Mouse (Mus musculus) left cerebral cortex, postnatal 14 days (tissue): ENCODE results near the gene Scn4b. TPM values are rescaled to one million over a fixed set of nuclear protein-coding genes. Genes with fewer than 3 reads are reported as not detected.
A peak's percentile ranks its signal among the peaks of the same experiment; 100 is the strongest.

Experiments used
- DNase-seq, 2 experiments: peaks; one replicate each; pipeline ENCODE4 v3.0.0; 2021 to 2022; ENCODE audit warnings: low spot score in 2 of 2, mixed read lengths in 1 of 2
- intact Hi-C: fragments of 180-260 bp; cut with DNase I; formaldehyde crosslinking; loops from one replicate; pipeline ENCODE4 v1.15.1; 2025
- total RNA-seq, 2 experiments: library from RNA; stranded (reverse); gene quantifications; 2 replicates each; pipeline ENCODE4 v1.2.3; 2021

The Scn4b gene
- total RNA-seq, 2 experiments from 2014 or later = 11.3 to 16.2 TPM

GRCm38 (mm10) chr9:45181770-45182169, 43.6 kb downstream of the Scn4b start, which contains the start of gene BC049352:
Gene BC049352, plus strand, starts transcription at chr9:45182007.
- peak; percentile 34 to 42 for DNase-seq
- intact Hi-C loops = no loop called here

DNA sequence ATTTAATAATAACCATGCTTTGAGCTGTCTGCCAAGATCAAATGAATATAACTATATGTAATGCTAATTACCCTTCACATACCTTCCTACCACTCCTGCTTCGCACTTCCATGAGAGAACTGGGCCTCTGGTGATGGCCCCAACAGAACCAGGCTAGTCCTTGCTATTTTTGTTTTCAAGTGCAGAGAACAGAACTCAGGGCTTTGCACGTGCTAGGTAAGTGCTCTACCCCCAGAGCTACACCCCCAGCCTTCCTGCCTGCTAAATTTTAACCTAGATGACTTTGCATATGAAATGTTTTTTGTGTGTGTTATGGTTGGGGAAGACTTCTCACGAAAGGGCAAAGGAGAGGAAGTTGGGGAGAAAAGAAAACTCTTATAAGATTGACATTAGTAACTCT, 44.3 kb downstream of the Scn4b start:
- no peak for DNase-seq
- intact Hi-C loops = no loop called here

- no peak for DNase-seq
- intact Hi-C loops = no loop called here
Measured at GRCm38 (mm10) chr9:45183266-45183665, 45.1 kb downstream of the Scn4b start.

- peak; percentile 66 to 72 for DNase-seq
- intact Hi-C loops = no loop called here
Measured at GRCm38 (mm10) chr9:45185250-45185649, 47.1 kb downstream of the Scn4b start.

GRCm38 (mm10) chr9:45188570-45189563, 50.7 kb downstream of the Scn4b start:
- intact Hi-C loops = no loop called here
- no peak for DNase-seq

- no peak for DNase-seq
- intact Hi-C loops = no loop called here
Measured at GRCm38 (mm10) chr9:45189661-45190174, 51.5 kb downstream of the Scn4b start.

- intact Hi-C loops = no loop called here
- no peak for DNase-seq
Measured at GRCm38 (mm10) chr9:45195468-45195867, 57.3 kb downstream of the Scn4b start.

GRCm38 (mm10) chr9:45196125-45196830, 58.1 kb downstream of the Scn4b start:
- intact Hi-C loops = no loop called here
- no peak for DNase-seq

DNA sequence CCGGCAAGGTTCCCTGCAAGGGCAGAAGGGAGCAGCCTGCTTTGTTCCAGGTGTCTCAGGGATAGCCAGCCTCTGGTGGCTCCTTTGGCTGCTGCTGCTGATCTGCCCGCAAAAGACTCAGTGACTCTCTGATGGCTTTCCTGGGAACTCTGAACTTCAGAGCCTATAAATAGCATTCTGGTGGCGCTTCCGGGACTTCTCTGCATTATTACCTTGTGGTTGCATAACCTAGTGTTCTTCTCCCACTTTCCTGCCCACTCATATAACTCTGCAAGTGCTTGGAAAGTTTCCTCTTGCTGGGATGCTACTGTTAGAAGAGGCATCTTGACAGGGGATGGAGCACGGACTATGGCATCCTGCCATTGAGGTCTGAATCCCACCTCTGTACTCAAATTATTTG, 59.4 kb downstream of the Scn4b start:
- intact Hi-C loops = no loop called here
- no peak for DNase-seq

GRCm38 (mm10) chr9:45201319-45201947, 63.2 kb downstream of the Scn4b start:
- intact Hi-C loops = no loop called here

GRCm38 (mm10) chr9:45202021-45202798, 64.0 kb downstream of the Scn4b start:
- DNase-seq = no peak
- intact Hi-C loops = no loop called here

More at GRCm38 (mm10) chr9:45201319-45201947, 63.2 kb downstream of the Scn4b start:
- DNase-seq = no peak

Other genes starting within 250 kb of the Scn4b start
- gene Atp5l, start 217.7 kb upstream of the Scn4b start, total RNA-seq = 100 to 1,000 TPM; 372 to 384 TPM
- 10 to 100 TPM; 77.6 to 79.8 TPM for gene Ube4a, start 172.8 kb upstream of the Scn4b start, total RNA-seq
- not detected for gene Cd3g, start 158.0 kb upstream of the Scn4b start, total RNA-seq
- not detected for gene Cd3d, start 156.6 kb upstream of the Scn4b start, total RNA-seq
- not detected for gene Cd3e, start 128.8 kb upstream of the Scn4b start, total RNA-seq
- gene Mpzl2, start 98.6 kb upstream of the Scn4b start, total RNA-seq = 1 to 10 TPM; 1.2 to 1.9 TPM
- gene Mpzl3, start 83.2 kb upstream of the Scn4b start, total RNA-seq = 1 to 10 TPM; 3.7 to 4.1 TPM
- gene Jaml, start 59.2 kb upstream of the Scn4b start, total RNA-seq = under 1 TPM; 0.35 to 0.57 TPM
- gene Scn2b, start 20.6 kb upstream of the Scn4b start, total RNA-seq = 100 to 1,000 TPM; 174 to 177 TPM
- gene BC049352, start 43.6 kb downstream of the Scn4b start, total RNA-seq = under 1 TPM; 0.55 to 0.66 TPM
- gene Tmprss4, start 65.7 kb downstream of the Scn4b start, total RNA-seq = under 1 TPM in 1 of 2 experiments, not detected in 1; 0.25 TPM
- gene Il10ra, start 130.8 kb downstream of the Scn4b start, total RNA-seq = 1 to 10 TPM; 2.5 to 2.7 TPM
- not detected for gene Tmprss13, start 180.7 kb downstream of the Scn4b start, total RNA-seq
- gene Fxyd6, start 231.8 kb downstream of the Scn4b start, total RNA-seq = 100 to 1,000 TPM; 158 to 184 TPM